Mouse (Mus musculus): ENCODE data around the gene Sumf1. TPM values are rescaled to one million over a fixed set of nuclear protein-coding genes. Genes with fewer than 3 reads are reported as not detected.
A peak's percentile ranks its signal among the peaks of the same experiment; 100 is the strongest.

The Sumf1 gene
- polyA plus RNA-seq (2015; fragmentation: Nextera tagmentation; extraction: Ambion mirVana), result 29.7 and 30.0 TPM in 2 replicates

DNA sequence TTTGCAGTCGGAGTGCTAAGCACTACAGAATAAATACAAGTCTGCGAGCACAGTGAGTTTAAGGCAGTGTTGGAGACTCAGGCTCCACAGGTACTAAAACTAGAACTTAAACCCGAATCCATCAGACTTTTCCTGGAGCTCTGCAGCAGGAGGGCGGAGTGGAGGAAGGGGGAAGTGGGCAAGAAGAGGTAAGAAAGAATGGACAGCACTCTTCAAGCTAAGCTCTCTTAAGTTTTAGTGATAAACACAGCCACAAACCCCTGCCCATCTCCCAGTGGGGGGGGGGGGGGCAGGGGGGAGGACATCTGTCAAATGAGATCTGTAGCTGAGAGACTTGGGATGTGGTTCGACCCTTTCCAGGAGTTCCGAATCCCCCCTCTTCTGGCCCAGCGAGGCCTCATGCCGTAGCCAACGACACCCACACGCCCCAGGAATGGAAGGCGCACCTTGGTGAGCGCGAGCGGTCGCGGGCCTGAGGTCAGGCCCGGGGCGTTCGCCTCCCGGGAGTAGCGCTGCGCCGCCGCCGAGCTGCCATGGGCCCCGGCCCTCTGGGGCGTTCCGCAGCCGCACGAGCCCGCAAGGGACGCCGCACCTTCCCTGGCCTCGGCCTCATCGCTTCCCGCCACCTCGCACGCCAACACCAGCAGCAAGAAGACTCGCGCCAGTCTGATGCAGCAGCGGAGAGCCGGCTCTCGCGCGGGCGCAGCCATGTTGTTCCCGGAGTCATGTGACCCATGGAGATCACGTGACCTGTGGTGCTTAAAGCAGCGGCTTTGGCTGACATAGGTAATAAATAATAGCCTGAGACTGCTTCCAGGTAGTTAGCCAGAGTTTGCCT, at the start of gene Sumf1:
Gene Sumf1, minus strand, starts transcription at position 736 of the 838 bp plus-strand sequence.
- Histone ChIP-seq H3K4me3 (peak within 1 kb of the TSS; percentile 86), H3K36me3 (no peaks in the 10 kb centered on the region), H3K27me3 (no peaks in the 10 kb centered on the region), H3K4me2 (peak within 1 kb of the TSS; percentile 92), H3K4me1 (peaks cover 7% of the 10 kb centered on the region), H3K9ac (peak within 1 kb of the TSS; percentile 67), H3K9me3 (no peaks in the 10 kb centered on the region), H3K27ac (no peak within 1 kb of the TSS)
- 3% methylated on average over 49 of the region's 49 CpGs for WGBS
- ATAC-seq (ENCODE audit: borderline replicate concordance, extremely low read depth, low FRiP score, low TSS enrichment), result peak; percentile 88; the same call in 1 of the 2 replicates

DNA sequence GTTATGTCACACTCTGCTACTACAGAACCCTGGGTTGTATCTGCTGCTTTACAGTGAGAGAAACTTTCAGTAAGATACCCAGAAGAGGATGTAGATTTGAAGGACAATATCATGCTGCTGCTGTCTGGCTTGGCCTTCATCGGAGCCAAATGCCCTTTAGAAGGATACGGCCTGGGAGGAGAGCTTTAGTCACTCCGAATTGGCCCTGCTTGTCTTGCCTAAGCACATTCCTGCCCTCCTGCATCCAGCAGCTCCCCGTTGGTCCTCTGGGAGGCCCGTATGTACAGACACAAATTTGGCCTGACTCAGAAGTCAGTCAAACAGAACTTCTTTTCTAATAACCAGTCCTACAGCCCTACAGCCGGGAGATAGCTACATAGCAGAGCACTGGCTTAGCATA, 49.2 kb upstream of the Sumf1 start:
- no peak for ATAC-seq (ENCODE audit: borderline replicate concordance, extremely low read depth, low FRiP score, low TSS enrichment)
- Histone ChIP-seq H3K4me1 (peaks cover 52% of the 10 kb centered on the region), H3K27me3 (no peaks in the 10 kb centered on the region)

DNA sequence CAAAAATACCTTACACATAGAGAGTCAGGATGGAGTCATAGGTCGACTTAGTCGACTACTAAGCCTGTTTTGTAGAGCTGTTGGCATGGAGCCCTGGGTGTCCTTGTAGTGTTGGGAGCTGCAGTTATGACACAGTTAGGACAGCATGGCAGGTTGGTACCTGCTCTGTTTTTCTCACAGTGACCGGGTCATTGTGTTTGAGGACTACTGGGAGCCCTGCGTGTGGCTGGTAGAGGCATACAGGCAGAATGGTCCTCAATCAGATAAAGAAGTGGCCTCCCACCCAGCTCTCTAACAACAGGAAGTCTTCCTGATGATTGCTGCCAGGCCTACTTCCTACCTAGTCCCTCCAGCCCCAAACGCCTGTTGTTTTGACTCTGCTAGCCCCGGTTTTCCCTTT, 47.7 kb upstream of the Sumf1 start:
- no peaks in the 10 kb centered on the region for H3K9me3 ChIP-seq
- H3K9ac ChIP-seq, result no peak overlapping the region
- 30% methylated on average over 6 of the region's 6 CpGs for WGBS
- ATAC-seq (ENCODE audit: borderline replicate concordance, extremely low read depth, low FRiP score, low TSS enrichment), result no peak
- 0 out of 2 replicates have a peak overlapping the region, but pooled peaks have one; percentile 5 for H3K4me2 ChIP-seq
- H3K4me1 ChIP-seq, result peaks cover 52% of the 10 kb centered on the region
- H3K36me3 ChIP-seq, result no peaks in the 10 kb centered on the region
- no peak overlapping the region; the same call in 1 of the 2 replicates for H3K27ac ChIP-seq
- H3K27me3 ChIP-seq, result no peaks in the 10 kb centered on the region
- no peak overlapping the region for H3K4me3 ChIP-seq

More for the DNA sequence above, 49.2 kb upstream of the Sumf1 start:
- Histone ChIP-seq H3K4me3 (no peak overlapping the region), H3K36me3 (no peaks in the 10 kb centered on the region), H3K4me2 (no peak overlapping the region), H3K9me3 (no peaks in the 10 kb centered on the region), H3K27ac (no peak overlapping the region), H3K9ac (no peak overlapping the region)
- 64% methylated on average over 6 of the region's 6 CpGs for WGBS

GRCm38 (mm10) chr6:108231892-108232710, 46.7 kb upstream of the Sumf1 start:
- Histone ChIP-seq H3K4me1 (peaks cover 47% of the 10 kb centered on the region), H3K4me2 (no peak overlapping the region), H3K4me3 (no peak overlapping the region), H3K36me3 (no peaks in the 10 kb centered on the region), H3K9ac (no peak overlapping the region), H3K27me3 (no peaks in the 10 kb centered on the region), H3K9me3 (no peaks in the 10 kb centered on the region), H3K27ac (no peak overlapping the region)
- no peak for ATAC-seq (ENCODE audit: borderline replicate concordance, extremely low read depth, low FRiP score, low TSS enrichment)
- WGBS, result 65% methylated on average over 11 of the region's 11 CpGs

DNA sequence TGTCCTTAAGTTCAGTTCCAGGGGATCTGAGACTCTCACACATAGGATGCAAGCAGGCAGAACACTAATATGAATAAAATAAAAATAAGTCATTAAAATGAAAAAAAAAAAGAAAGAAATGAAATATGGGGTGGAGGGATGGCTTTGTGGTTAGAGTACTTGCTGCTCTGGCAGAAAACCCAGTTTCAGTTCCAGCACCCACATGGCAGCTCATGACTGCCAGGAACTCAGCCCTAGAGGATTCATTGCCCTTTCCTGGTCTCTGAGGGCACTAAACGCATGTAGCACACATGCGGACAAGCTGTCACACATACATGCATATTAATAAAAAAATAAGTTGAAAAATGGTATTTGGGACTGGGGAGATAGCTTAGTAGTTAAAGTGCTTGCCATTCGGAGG, 45.2 kb upstream of the Sumf1 start:
- no peaks in the 10 kb centered on the region for H3K9me3 ChIP-seq
- no peaks in the 10 kb centered on the region for H3K27me3 ChIP-seq
- WGBS, result 80% methylated on average over 3 of the region's 3 CpGs
- H3K4me3 ChIP-seq, result no peak overlapping the region
- H3K4me2 ChIP-seq, result no peak overlapping the region
- H3K36me3 ChIP-seq, result no peaks in the 10 kb centered on the region
- H3K27ac ChIP-seq, result no peak overlapping the region
- H3K9ac ChIP-seq, result no peak overlapping the region
- peaks cover 32% of the 10 kb centered on the region for H3K4me1 ChIP-seq
- ATAC-seq (ENCODE audit: borderline replicate concordance, extremely low read depth, low FRiP score, low TSS enrichment), result no peak

- Histone ChIP-seq H3K4me1 (peaks cover 18% of the 10 kb centered on the region), H3K9ac (no peak overlapping the region), H3K4me2 (no peak overlapping the region), H3K36me3 (no peaks in the 10 kb centered on the region), H3K4me3 (no peak overlapping the region), H3K27ac (no peak overlapping the region), H3K9me3 (no peaks in the 10 kb centered on the region), H3K27me3 (no peaks in the 10 kb centered on the region)
- no peak for ATAC-seq (ENCODE audit: borderline replicate concordance, extremely low read depth, low FRiP score, low TSS enrichment)
- 15% methylated on average over 2 of the region's 2 CpGs for WGBS
Measured at GRCm38 (mm10) chr6:108228601-108229000, 43.2 kb upstream of the Sumf1 start.

DNA sequence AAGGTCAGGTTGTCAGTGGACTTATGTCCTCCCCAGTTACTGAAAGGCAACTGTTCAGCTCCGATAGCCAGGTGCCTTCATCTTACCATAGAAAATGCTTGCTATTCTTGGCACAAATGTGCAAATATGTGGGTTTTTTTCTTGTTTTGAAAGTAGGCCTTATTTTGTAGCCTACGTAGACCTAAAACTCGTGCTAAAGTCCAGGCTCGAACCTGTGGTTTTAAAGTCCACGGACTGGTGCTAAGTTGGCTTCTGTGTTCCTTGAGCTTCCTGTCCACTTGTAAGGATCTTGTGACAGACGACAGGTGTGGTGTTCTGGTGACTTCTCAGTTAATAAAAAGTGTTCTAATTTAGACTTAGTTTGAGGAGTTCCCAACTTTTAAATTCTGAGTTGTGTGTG, 42.7 kb upstream of the Sumf1 start:
- no peak for ATAC-seq (ENCODE audit: borderline replicate concordance, extremely low read depth, low FRiP score, low TSS enrichment)
- H3K9ac ChIP-seq, result no peak overlapping the region
- H3K4me3 ChIP-seq, result no peak overlapping the region
- WGBS, result 70% methylated on average over 6 of the region's 6 CpGs
- no peak overlapping the region for H3K27ac ChIP-seq
- H3K4me2 ChIP-seq, result no peak overlapping the region
- H3K27me3 ChIP-seq, result no peaks in the 10 kb centered on the region
- H3K36me3 ChIP-seq, result no peaks in the 10 kb centered on the region
- H3K4me1 ChIP-seq, result peaks cover 12% of the 10 kb centered on the region
- H3K9me3 ChIP-seq, result no peaks in the 10 kb centered on the region

GRCm38 (mm10) chr6:108227461-108227860, 42.1 kb upstream of the Sumf1 start:
- H3K4me3 ChIP-seq, result no peak overlapping the region
- ATAC-seq (ENCODE audit: borderline replicate concordance, extremely low read depth, low FRiP score, low TSS enrichment), result no peak
- 92% methylated on average over 6 of the region's 6 CpGs for WGBS
- no peaks in the 10 kb centered on the region for H3K9me3 ChIP-seq
- no peaks in the 10 kb centered on the region for H3K27me3 ChIP-seq
- H3K4me2 ChIP-seq, result no peak overlapping the region
- H3K4me1 ChIP-seq, result peaks cover 7% of the 10 kb centered on the region; the same call in 1 of the 2 replicates
- H3K9ac ChIP-seq, result no peak overlapping the region
- no peaks in the 10 kb centered on the region for H3K36me3 ChIP-seq
- no peak overlapping the region for H3K27ac ChIP-seq

DNA sequence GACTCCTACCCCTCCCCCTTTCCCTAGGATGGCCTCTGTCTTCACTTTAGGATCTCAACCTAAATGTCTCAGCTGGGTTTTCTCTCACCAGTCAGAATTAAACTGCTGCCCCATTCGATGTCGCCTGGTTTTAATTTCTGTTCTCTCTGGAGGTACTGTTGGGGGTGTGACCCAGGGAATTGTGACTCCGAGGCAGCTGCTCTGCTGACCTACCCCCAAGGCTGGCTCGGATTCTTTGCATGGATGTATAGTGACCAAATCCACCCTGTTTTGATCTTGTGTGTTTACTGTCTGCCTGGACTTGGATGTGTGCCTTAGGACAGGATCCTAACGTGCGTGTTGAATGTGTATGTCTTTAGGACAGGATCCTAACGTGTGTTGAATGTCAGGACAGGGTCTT, 40.8 kb upstream of the Sumf1 start:
- Histone ChIP-seq H3K4me3 (no peak overlapping the region), H3K27ac (no peak overlapping the region), H3K4me1 (peaks cover 5% of the 10 kb centered on the region; the same call in 1 of the 2 replicates), H3K9ac (no peak overlapping the region), H3K36me3 (no peaks in the 10 kb centered on the region), H3K9me3 (no peaks in the 10 kb centered on the region), H3K27me3 (no peaks in the 10 kb centered on the region), H3K4me2 (no peak overlapping the region)
- ATAC-seq (ENCODE audit: borderline replicate concordance, extremely low read depth, low FRiP score, low TSS enrichment), result no peak
- WGBS, result 50% methylated on average over 7 of the region's 7 CpGs

- Histone ChIP-seq H3K27ac (no peak overlapping the region), H3K4me1 (peaks cover 5% of the 10 kb centered on the region; the same call in 1 of the 2 replicates), H3K36me3 (no peaks in the 10 kb centered on the region), H3K9ac (no peak overlapping the region), H3K4me3 (no peak overlapping the region), H3K4me2 (no peak overlapping the region), H3K27me3 (no peaks in the 10 kb centered on the region), H3K9me3 (no peaks in the 10 kb centered on the region)
- ATAC-seq (ENCODE audit: borderline replicate concordance, extremely low read depth, low FRiP score, low TSS enrichment), result no peak
- 84% methylated on average over 2 of the region's 2 CpGs for WGBS
Measured at GRCm38 (mm10) chr6:108225027-108225426, 39.6 kb upstream of the Sumf1 start.

- Histone ChIP-seq H3K9me3 (no peaks in the 10 kb centered on the region), H3K36me3 (no peaks in the 10 kb centered on the region), H3K4me3 (no peak overlapping the region), H3K4me1 (peaks cover 5% of the 10 kb centered on the region; the same call in 1 of the 2 replicates), H3K27me3 (no peaks in the 10 kb centered on the region), H3K27ac (no peak overlapping the region), H3K4me2 (no peak overlapping the region), H3K9ac (no peak overlapping the region)
- WGBS, result 93% methylated on average over 4 of the region's 4 CpGs
- no peak for ATAC-seq (ENCODE audit: borderline replicate concordance, extremely low read depth, low FRiP score, low TSS enrichment)
Measured at GRCm38 (mm10) chr6:108224361-108224760, 39.0 kb upstream of the Sumf1 start.

DNA sequence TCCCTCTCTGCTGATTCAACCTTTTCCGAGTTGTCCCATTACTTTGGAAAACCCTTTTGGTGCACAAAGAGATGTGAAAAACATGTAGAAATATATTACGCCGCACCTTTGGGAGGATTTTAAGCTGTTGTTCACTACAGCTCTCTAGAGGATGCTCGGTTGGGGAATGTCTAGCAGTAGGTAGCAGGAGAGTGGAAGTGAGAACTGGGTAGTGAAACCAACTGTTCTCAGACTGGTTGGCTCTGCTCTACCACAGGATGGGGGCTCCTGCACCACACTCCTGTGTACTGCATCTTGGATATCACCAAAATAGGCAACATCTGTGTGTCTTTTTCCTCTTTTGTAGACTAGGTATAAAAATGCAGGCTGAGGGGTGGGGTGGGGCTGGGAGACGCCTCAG, 37.5 kb upstream of the Sumf1 start:
- Histone ChIP-seq H3K4me2 (no peak overlapping the region), H3K9me3 (no peaks in the 10 kb centered on the region), H3K4me3 (no peak overlapping the region), H3K27me3 (no peaks in the 10 kb centered on the region), H3K36me3 (no peaks in the 10 kb centered on the region), H3K27ac (no peak overlapping the region), H3K9ac (no peak overlapping the region), H3K4me1 (peaks cover 5% of the 10 kb centered on the region; the same call in 1 of the 2 replicates)
- no peak for ATAC-seq (ENCODE audit: borderline replicate concordance, extremely low read depth, low FRiP score, low TSS enrichment)
- 88% methylated on average over 5 of the region's 5 CpGs for WGBS
